Mouse (Mus musculus): ENCODE data around the gene Tnni3k. TPM values are rescaled to one million over a fixed set of nuclear protein-coding genes. Genes with fewer than 3 reads are reported as not detected.

Tnni3k gene
- polyA plus RNA-seq, 1 experiment from 2014 or later = 0.10 TPM

DNA sequence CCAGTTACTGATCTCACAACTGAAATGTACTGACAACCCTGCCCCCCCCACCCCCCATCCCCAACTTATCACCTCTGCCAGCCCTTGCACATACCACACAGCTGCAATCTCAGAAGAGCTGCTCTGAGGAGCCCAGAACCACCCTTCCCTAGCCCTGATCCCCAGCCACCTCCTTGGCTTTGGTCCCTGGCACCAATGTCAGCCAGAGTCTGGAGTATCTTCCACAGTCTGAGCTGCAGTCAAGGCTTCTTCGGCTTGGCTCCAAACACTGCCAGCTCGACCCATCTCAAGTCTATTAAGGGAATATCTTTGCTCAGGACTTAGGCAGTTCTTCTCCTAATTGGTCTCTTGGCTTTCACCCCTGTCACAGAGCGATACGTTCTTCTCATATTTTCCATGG, 261.6 kb downstream of the Tnni3k start:
- 79% methylated on average over 4 of the region's 4 CpGs for WGBS
- Histone ChIP-seq H3K4me1 (no peaks in the 10 kb centered on the region), H3K27me3 (no peaks in the 10 kb centered on the region), H3K4me3 (no peak overlapping the region), H3K27ac (replicated peaks) (no peak overlapping the region), H3K36me3 (no peaks in the 10 kb centered on the region), H3K4me2 (replicated peaks) (no peak overlapping the region), H3K9ac (replicated peaks) (no peak overlapping the region), H3K9me3 (no peaks in the 10 kb centered on the region)
- ATAC-seq (replicated peaks) = no peak

DNA sequence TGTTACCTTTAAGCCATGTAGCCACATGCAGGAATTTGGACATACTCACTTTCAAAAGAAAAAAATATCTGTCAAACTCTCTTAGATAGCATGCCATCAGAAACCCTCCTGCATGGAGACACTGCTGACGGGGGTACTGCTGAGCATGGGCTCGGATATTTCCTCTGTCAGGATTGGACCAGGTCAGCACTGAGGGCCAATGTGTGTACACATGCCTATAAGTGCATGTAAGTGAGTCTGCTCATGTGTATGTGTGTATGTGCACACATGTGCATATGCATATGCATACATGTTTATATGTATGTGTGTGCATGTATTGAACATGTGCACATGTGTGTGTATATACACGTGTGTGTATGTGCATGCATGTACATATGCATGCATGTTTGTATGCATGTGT, 267.6 kb downstream of the Tnni3k start:
- Histone ChIP-seq H3K4me1 (no peaks in the 10 kb centered on the region), H3K27ac (replicated peaks) (no peak overlapping the region), H3K4me3 (no peak overlapping the region), H3K4me2 (replicated peaks) (no peak overlapping the region), H3K9me3 (no peaks in the 10 kb centered on the region), H3K27me3 (no peaks in the 10 kb centered on the region), H3K36me3 (no peaks in the 10 kb centered on the region), H3K9ac (replicated peaks) (no peak overlapping the region)
- ATAC-seq (replicated peaks) = no peak
- 86% methylated on average over 3 of the region's 3 CpGs for WGBS

DNA sequence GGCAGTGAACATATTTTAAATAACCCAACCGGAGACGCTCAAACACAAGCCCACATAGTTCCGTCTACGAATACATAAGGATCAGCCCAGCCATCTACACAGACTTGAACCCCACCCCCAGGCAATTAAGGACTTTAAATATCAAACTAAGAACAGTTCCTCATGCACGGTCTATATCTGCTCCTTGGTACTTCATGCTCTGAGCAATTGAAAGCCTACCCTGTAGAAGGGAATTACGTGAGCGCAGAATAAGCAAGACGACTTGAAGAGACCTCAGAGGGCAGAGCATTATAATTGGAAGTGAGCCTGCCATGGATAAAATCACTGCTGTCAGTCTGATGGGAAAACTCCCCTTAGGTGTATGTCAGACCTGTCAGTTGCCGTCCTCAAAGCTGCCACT, 268.9 kb downstream of the Tnni3k start:
- H3K4me2 ChIP-seq (replicated peaks) = no peak overlapping the region
- no peaks in the 10 kb centered on the region for H3K4me1 ChIP-seq
- no peaks in the 10 kb centered on the region for H3K36me3 ChIP-seq
- H3K27me3 ChIP-seq = no peaks in the 10 kb centered on the region
- H3K9me3 ChIP-seq = no peaks in the 10 kb centered on the region
- WGBS = 84% methylated on average over 9 of the region's 9 CpGs
- H3K27ac ChIP-seq (replicated peaks) = no peak overlapping the region
- no peak overlapping the region for H3K4me3 ChIP-seq
- no peak for ATAC-seq (replicated peaks)
- no peak overlapping the region for H3K9ac ChIP-seq (replicated peaks)

DNA sequence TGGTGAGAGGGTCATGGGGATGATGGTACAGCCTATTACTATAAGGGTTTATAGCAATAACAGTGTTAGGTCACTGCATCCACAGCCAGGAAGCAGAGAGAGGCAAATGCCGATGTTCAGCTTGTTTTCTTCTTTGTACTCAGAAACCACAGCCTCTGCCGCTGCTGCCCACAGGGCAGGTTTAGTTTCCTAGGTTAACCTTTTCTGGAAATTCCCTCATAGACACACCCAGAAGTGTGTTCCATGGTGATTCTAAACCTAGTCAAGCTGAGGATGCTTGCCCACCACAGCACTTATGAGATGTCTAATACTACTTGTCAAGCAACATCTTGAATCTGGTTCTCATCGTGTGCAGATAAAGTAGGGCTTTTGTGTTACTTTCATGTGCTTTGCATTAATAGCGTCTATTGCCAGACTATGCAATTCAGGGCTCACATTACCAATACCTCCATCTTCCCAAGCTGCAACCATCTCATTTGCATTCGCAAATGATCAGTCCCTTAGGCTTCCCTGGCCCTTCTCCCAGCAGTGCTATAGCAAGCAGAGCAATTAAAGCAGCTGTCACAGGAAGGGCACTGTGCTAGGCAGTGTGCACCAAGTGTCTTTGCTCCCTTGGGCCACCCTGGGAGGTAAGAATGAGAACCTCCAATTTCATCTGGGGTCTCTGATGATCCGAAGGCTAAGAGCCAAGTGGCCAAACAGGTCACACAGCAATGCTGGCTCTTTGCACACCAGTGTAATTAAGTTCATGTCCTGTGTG, 276.2 kb downstream of the Tnni3k start:
- H3K9me3 ChIP-seq = no peaks in the 10 kb centered on the region
- H3K36me3 ChIP-seq = no peaks in the 10 kb centered on the region
- H3K27ac ChIP-seq (replicated peaks) = no peak overlapping the region
- no peak overlapping the region for H3K4me3 ChIP-seq
- no peaks in the 10 kb centered on the region for H3K27me3 ChIP-seq
- no peak overlapping the region for H3K4me2 ChIP-seq (replicated peaks)
- H3K4me1 ChIP-seq = peaks cover 25% of the 10 kb centered on the region
- H3K9ac ChIP-seq (replicated peaks) = no peak overlapping the region
- ATAC-seq (replicated peaks) = peak; percentile 90
- WGBS = 24% methylated on average over 6 of the region's 6 CpGs

DNA sequence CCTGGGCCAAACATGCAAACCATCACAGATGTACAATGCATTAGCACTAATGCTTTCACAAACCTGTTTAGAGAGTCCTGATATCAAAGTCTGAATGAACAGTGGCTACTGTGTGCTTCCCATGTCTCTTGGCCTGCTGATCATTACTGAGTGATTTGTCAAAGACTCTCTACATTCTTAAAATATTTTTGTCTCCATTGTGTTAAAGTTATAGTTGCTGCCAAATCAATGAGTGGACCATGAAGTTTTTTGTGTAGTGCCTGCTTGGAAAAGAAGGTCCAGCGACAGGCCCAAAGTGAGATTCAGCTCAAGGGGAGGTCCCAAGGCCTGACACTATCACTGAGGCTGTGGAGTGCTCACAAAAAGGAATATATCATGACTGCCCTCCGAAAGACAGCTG, 283.6 kb downstream of the Tnni3k start:
- Histone ChIP-seq H3K36me3 (no peaks in the 10 kb centered on the region), H3K4me1 (0 out of 2 replicates have a peak, but pooled peaks cover 3% of the 10 kb centered on the region), H3K27me3 (no peaks in the 10 kb centered on the region), H3K27ac (replicated peaks) (no peak overlapping the region), H3K4me3 (no peak overlapping the region), H3K9ac (replicated peaks) (no peak overlapping the region), H3K9me3 (no peaks in the 10 kb centered on the region), H3K4me2 (replicated peaks) (no peak overlapping the region)
- WGBS = 86% methylated on average over 2 of the region's 2 CpGs
- ATAC-seq (replicated peaks) = no peak

DNA sequence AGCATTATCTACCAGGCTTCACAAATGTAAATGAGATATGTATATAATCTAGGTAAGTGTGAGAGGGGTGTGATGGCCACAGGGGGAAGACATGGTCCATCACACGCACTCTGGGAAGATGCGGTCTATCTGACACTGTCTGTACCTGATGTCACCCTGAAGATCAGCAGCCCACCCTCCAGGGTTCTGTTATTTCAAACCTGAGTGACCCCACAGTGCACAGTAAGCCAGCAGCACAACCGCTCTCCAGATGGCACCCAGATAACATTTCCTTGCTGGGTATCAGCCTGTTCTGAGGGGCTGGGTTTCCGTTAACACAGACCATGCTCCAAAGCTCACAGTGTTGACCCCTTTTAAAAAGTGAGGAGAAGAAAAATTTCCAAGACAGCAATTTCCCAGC, 288.9 kb downstream of the Tnni3k start:
- WGBS = 89% methylated on average over 4 of the region's 4 CpGs

DNA sequence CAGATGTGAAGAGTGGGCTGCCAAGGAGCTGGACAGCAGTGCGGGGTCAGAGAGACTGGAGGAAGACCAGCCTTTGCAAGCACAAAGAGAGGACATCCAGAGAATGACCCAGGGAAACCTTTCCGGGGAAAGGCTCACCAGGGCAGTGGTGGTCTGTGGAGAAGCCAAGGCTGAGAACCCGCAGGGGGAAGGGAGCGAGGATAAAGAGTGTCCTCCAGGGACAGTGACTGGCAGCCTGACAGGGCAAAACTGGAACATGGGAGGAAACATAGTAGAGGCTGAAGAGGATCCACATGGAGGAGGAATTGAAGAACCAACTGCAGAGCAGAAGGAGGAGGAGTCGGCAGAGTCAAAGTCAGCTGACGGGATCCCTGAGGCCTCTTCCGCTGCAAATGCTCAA, 291.1 kb downstream of the Tnni3k start:
- no peaks in the 10 kb centered on the region for H3K27me3 ChIP-seq
- H3K27ac ChIP-seq (replicated peaks) = no peak overlapping the region
- H3K9ac ChIP-seq (replicated peaks) = no peak overlapping the region
- H3K4me1 ChIP-seq = no peaks in the 10 kb centered on the region
- ATAC-seq (replicated peaks) = no peak
- 88% methylated on average over 7 of the region's 7 CpGs for WGBS
- H3K9me3 ChIP-seq = no peaks in the 10 kb centered on the region
- H3K4me2 ChIP-seq (replicated peaks) = no peak overlapping the region
- H3K4me3 ChIP-seq = no peak overlapping the region
- H3K36me3 ChIP-seq = no peaks in the 10 kb centered on the region

More for the DNA sequence above, 288.9 kb downstream of the Tnni3k start:
- no peak overlapping the region for H3K9ac ChIP-seq (replicated peaks)
- H3K9me3 ChIP-seq = no peaks in the 10 kb centered on the region
- no peak overlapping the region for H3K4me2 ChIP-seq (replicated peaks)
- no peaks in the 10 kb centered on the region for H3K4me1 ChIP-seq
- no peak overlapping the region for H3K4me3 ChIP-seq
- ATAC-seq (replicated peaks) = no peak
- no peaks in the 10 kb centered on the region for H3K36me3 ChIP-seq
- H3K27me3 ChIP-seq = no peaks in the 10 kb centered on the region
- no peak overlapping the region for H3K27ac ChIP-seq (replicated peaks)

DNA sequence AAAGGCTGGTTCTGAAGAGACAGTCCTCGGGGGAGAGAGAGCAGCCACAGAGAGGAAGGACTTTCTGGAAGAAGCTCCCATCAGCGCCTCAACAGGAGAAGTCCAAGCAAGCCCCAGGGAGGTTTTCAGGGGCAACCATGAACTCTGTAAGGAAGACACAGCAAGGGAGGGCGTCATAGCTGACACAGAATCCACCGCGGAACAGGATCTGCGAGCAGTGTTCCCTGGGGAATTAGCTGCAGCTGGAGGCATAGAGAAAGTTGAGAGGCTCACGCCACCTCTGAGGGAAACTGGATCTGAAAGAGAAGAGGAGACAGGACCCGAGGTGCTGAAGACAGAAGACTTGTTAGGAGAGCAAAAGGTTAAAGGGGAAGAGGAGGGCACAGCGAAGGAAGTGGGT, 291.8 kb downstream of the Tnni3k start:
- ATAC-seq (replicated peaks) = no peak
- Histone ChIP-seq H3K27me3 (no peaks in the 10 kb centered on the region), H3K4me2 (replicated peaks) (no peak overlapping the region), H3K9ac (replicated peaks) (no peak overlapping the region), H3K27ac (replicated peaks) (no peak overlapping the region), H3K4me3 (no peak overlapping the region), H3K36me3 (no peaks in the 10 kb centered on the region), H3K4me1 (no peaks in the 10 kb centered on the region), H3K9me3 (no peaks in the 10 kb centered on the region)
- 81% methylated on average over 9 of the region's 9 CpGs for WGBS

DNA sequence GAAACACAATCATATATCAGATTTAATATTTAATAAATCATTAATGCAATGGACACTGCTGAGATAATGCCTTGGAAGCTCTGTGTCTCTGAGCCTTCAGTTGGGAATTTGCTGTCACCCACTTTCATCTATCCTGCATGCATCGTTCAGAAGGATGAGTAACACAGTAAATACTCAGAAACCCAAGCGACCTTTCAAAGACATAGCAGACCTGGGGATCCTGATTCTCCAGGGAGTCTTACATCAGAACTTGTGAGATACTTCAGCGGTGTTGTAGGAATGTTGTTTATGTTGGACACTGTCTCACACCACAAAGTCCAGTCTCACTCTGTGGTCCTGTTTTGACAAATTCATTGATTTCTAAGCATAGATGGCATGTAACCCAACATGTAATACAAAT, 294.1 kb downstream of the Tnni3k start:
- Histone ChIP-seq H3K27ac (replicated peaks) (no peak overlapping the region), H3K4me2 (replicated peaks) (no peak overlapping the region), H3K9ac (replicated peaks) (no peak overlapping the region), H3K9me3 (no peaks in the 10 kb centered on the region), H3K4me3 (no peak overlapping the region), H3K4me1 (no peaks in the 10 kb centered on the region), H3K36me3 (no peaks in the 10 kb centered on the region), H3K27me3 (no peaks in the 10 kb centered on the region)
- no peak for ATAC-seq (replicated peaks)
- 88% methylated on average over 3 of the region's 3 CpGs for WGBS

DNA sequence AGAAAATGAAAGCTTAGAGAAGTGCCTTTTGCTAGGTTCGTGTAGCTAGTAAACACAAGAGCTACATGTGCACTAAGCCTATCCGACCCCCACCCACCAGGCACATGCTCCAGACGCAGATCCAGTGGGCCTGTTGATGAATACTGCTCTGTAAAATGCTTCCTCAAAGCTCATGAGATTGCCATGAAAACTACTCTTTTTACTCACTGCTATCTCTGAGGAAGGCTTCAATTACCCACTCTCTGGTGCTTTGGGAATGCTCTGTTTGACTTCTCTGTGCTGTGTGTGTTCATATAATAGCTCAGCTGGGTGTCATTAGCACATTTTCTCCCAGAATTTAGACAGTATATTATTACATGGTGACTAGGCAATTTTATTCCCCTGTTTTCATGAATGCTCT, 297.1 kb downstream of the Tnni3k start:
- 45% methylated on average over 3 of the region's 3 CpGs for WGBS

DNA sequence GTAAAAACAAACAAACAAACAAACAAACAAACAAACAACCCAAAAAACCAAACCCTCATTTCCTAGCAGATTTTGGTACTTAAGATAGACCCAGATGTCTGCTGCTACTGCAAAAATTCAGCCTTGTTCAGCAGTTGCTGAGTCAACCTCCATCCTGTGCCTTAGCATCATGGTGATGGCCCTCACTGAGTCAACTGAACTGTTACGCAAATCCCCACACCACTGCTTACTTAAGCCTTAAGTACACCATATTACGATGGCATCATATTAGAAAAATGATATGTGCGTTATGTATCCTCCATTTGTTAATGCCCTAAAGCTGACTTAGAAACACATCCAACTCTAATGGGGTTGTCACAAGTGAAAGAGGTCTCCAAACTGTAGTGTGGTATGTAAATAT, 300.0 kb downstream of the Tnni3k start:
- WGBS = 94% methylated on average over 3 of the region's 3 CpGs
- Histone ChIP-seq H3K27ac (replicated peaks) (no peak overlapping the region), H3K4me2 (replicated peaks) (no peak overlapping the region), H3K36me3 (no peaks in the 10 kb centered on the region), H3K9me3 (no peaks in the 10 kb centered on the region), H3K4me3 (no peak overlapping the region), H3K4me1 (no peaks in the 10 kb centered on the region), H3K9ac (replicated peaks) (no peak overlapping the region), H3K27me3 (no peaks in the 10 kb centered on the region)
- ATAC-seq (replicated peaks) = no peak

More for the DNA sequence above, 297.1 kb downstream of the Tnni3k start:
- H3K36me3 ChIP-seq = no peaks in the 10 kb centered on the region
- ATAC-seq (replicated peaks) = peak; percentile 78
- 0 out of 2 replicates have a peak overlapping the region, but pooled peaks have one; percentile 15 for H3K27ac ChIP-seq (replicated peaks)
- H3K4me1 ChIP-seq = no peaks in the 10 kb centered on the region
- no peaks in the 10 kb centered on the region for H3K9me3 ChIP-seq
- H3K9ac ChIP-seq (replicated peaks) = no peak overlapping the region
- H3K4me2 ChIP-seq (replicated peaks) = no peak overlapping the region
- H3K27me3 ChIP-seq = no peaks in the 10 kb centered on the region
- no peak overlapping the region for H3K4me3 ChIP-seq

DNA sequence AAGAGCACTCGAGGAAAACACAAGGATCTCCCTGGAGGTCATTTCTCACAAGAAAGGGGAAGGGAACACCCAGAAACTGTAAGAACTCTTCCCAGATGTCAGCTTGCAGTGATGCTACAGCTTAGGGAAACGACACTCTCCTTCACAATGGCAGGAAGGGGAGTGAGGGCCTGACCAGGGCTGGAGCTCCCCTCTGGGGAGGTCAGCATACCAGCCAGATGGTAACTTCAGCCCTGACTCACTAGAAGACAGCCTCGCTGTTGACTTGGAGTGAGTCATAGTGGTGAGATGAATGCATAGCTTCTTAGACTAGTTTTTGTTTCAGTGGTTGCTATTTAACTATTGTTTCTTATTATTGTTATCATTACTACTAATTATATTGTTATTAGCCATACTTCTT, 300.7 kb downstream of the Tnni3k start:
- no peaks in the 10 kb centered on the region for H3K9me3 ChIP-seq
- no peaks in the 10 kb centered on the region for H3K36me3 ChIP-seq
- no peak overlapping the region for H3K4me3 ChIP-seq
- H3K27me3 ChIP-seq = no peaks in the 10 kb centered on the region
- WGBS = 62% methylated on average over 3 of the region's 3 CpGs
- H3K9ac ChIP-seq (replicated peaks) = no peak overlapping the region
- H3K4me1 ChIP-seq = no peaks in the 10 kb centered on the region
- H3K27ac ChIP-seq (replicated peaks) = no peak overlapping the region
- H3K4me2 ChIP-seq (replicated peaks) = no peak overlapping the region
- no peak for ATAC-seq (replicated peaks)

DNA sequence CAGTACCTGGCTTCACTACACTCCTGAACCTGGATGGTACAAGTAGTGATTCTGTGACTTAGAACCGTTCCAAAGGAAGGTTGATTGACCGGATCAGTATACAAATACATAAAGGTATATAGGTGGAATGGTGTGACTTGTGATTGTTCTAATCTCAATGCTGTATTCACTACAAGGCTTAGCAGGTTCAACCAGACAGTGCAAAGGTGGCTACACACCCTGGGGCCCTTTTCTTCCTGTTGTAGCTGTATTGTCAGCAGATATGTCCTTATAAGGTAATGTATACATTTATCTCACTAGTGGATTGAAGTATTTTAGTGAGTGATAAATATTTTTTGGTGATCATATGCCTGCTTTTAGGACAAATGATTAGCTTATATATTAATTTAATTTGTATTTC, 310.9 kb downstream of the Tnni3k start:
- no peak for ATAC-seq (replicated peaks)
- Histone ChIP-seq H3K4me1 (peaks cover 6% of the 10 kb centered on the region; the same call in 1 of the 2 replicates), H3K27me3 (no peaks in the 10 kb centered on the region), H3K36me3 (no peaks in the 10 kb centered on the region), H3K9me3 (no peaks in the 10 kb centered on the region), H3K4me2 (replicated peaks) (no peak overlapping the region), H3K27ac (replicated peaks) (no peak overlapping the region), H3K4me3 (no peak overlapping the region), H3K9ac (replicated peaks) (no peak overlapping the region)
- WGBS = 97% methylated on average over 2 of the region's 2 CpGs
